Mouse (Mus musculus) kidney, adult 2 months (tissue): ENCODE measurements around the gene Cmya5.

ENCODE experiments used
- CTCF ChIP-seq: fragments of 200-500 bp; conservative IDR thresholded peaks from 2 replicates; pipeline ENCODE4 v1.5.1; 2011; ENCODE audit warnings: low read depth, mild to moderate bottlenecking, control low read depth, low read length, moderate library complexity, mixed read lengths; ENCODE audit not compliant: insufficient read depth, insufficient read length
- POLR2A ChIP-seq: fragments of 200-500 bp; IDR thresholded peaks from one replicate; pipeline ENCODE4 v1.6.1; 2011; ENCODE audit warnings: low read depth, low read length, control low read depth

DNA sequence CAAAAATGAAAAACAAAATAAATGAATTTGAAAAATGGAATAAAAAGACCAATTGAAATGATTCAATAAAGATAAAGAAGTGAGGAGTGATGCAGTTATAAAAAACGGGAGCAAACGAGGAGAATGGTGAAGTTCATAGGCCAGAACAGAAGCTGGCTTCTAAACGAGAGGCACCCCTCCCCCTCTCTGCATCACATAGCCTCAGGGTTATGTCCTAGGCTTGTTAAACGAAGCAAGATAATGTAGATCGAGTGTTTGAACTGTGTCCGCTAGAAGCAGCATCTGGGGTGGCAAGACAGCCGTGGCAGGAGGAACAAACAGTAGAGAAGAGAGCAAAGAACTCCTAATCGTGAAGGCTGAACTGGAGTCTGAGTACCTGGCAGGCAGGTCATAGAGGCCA lies 74.1 kb downstream of the Cmya5 start:
- TF ChIP-seq CTCF, result no peak
- no peak for TF ChIP-seq POLR2A
